In genomic region chr2:166553502-166554168, GRCm38 (mm10) we compare ENCODE assay signal across 8 mouse cellular contexts.
DNase-seq lines count a peak whose midpoint lies in the region; ATAC-seq and TF ChIP-seq lines count a peak whose summit lies in the region.

No protein-coding gene starts in this region.

- WGBS in limb, embryonic 14.5 days: 21% methylated on average over 18 of the region's 18 CpGs
- WGBS in neural tube, embryonic 15.5 days: 34% methylated on average over 18 of the region's 18 CpGs
- WGBS in forebrain, embryonic 12.5 days: 36% methylated on average over 18 of the region's 18 CpGs

- no peak overlapping the region for H3K9ac ChIP-seq in limb, embryonic 14.5 days (ENCODE audit: low read depth, low read length, severe bottlenecking)
- no peak overlapping the region for H3K9ac ChIP-seq in neural tube, embryonic 15.5 days (replicated peaks)
- H3K9ac ChIP-seq in forebrain, embryonic 12.5 days: no peak overlapping the region

- H3K27ac ChIP-seq in limb, embryonic 14.5 days (replicated peaks; ENCODE audit: low read depth, low read length): peak overlapping the region; percentile 58
- no peak overlapping the region for H3K27ac ChIP-seq in neural tube, embryonic 15.5 days (replicated peaks)
- no peak overlapping the region for H3K27ac ChIP-seq in forebrain, embryonic 12.5 days

- H3K27me3 ChIP-seq in limb, embryonic 14.5 days (ENCODE audit: control insufficient read depth, insufficient read depth, low read length): no peaks in the 10 kb centered on the region
- H3K27me3 ChIP-seq in neural tube, embryonic 15.5 days (replicated peaks): no peaks in the 10 kb centered on the region
- H3K27me3 ChIP-seq in forebrain, embryonic 12.5 days: peaks cover 23% of the 10 kb centered on the region

- H3K36me3 ChIP-seq in limb, embryonic 14.5 days (ENCODE audit: control insufficient read depth, insufficient read depth, low read length): no peaks in the 10 kb centered on the region
- H3K36me3 ChIP-seq in neural tube, embryonic 15.5 days: no peaks in the 10 kb centered on the region
- no peaks in the 10 kb centered on the region for H3K36me3 ChIP-seq in forebrain, embryonic 12.5 days (replicated peaks)

- peak; percentile 82 for ATAC-seq in erythroid progenitor cell, adult 5-6 weeks (replicated peaks; ENCODE audit: low FRiP score, poor library complexity, severe bottlenecking)
- ATAC-seq in limb, embryonic 14.5 days (ENCODE audit: low FRiP score, low read depth): peak; percentile 73
- no peak for ATAC-seq in neural tube, embryonic 15.5 days (ENCODE audit: low FRiP score)
- ATAC-seq in forebrain, embryonic 12.5 days (ENCODE audit: low FRiP score): no peak

- TF ChIP-seq POLR2A in limb, embryonic 14.5 days (IDR thresholded peaks at IDR 0.05; ENCODE audit: borderline replicate concordance, extremely low read depth, insufficient read depth, insufficient read length): no peak

- no peak overlapping the region for H3K4me3 ChIP-seq in limb, embryonic 14.5 days (replicated peaks; ENCODE audit: low read length)
- H3K4me3 ChIP-seq in neural tube, embryonic 15.5 days (replicated peaks): no peak overlapping the region
- H3K4me3 ChIP-seq in forebrain, embryonic 12.5 days (replicated peaks): no peak overlapping the region

- peaks cover 9% of the 10 kb centered on the region; the same call in 1 of the 2 replicates for H3K4me1 ChIP-seq in limb, embryonic 14.5 days (ENCODE audit: control insufficient read depth, insufficient read depth, low read length)
- peaks cover 41% of the 10 kb centered on the region for H3K4me1 ChIP-seq in neural tube, embryonic 15.5 days
- peaks cover 54% of the 10 kb centered on the region for H3K4me1 ChIP-seq in forebrain, embryonic 12.5 days

- peak overlapping the region; percentile 3; the same call in 1 of the 2 replicates for H3K4me2 ChIP-seq in limb, embryonic 14.5 days (replicated peaks; ENCODE audit: low read depth, low read length, severe bottlenecking)
- 0 out of 2 replicates have a peak overlapping the region, but pooled peaks have one; percentile 7 for H3K4me2 ChIP-seq in neural tube, embryonic 15.5 days
- no peak overlapping the region for H3K4me2 ChIP-seq in forebrain, embryonic 12.5 days

- H3K9me3 ChIP-seq in limb, embryonic 14.5 days (ENCODE audit: control insufficient read depth, low read length): no peaks in the 10 kb centered on the region
- H3K9me3 ChIP-seq in neural tube, embryonic 15.5 days (replicated peaks): no peaks in the 10 kb centered on the region
- H3K9me3 ChIP-seq in forebrain, embryonic 12.5 days: no peaks in the 10 kb centered on the region

- peak; percentile 47 for DNase-seq in 416B (ENCODE audit: low read depth)
- DNase-seq in ES-CJ7 (ENCODE audit: low read depth, low spot score): peak; percentile 73
- peak; percentile 61 for DNase-seq in limb, embryonic 14.5 days (ENCODE audit: low spot score)
- DNase-seq in cerebellum, adult 11-12 months: no peak
- no peak for DNase-seq in gastrocnemius, adult 18-20 months (ENCODE audit: low spot score)

Comparison
In these comparisons a context has a peak if more than half of its experiments do, and no peak if none do; other contexts are left out.
1. DNase-seq: peak in 416B (single experiment), ES-CJ7 (single experiment) and limb, embryonic 14.5 days (single experiment); none in cerebellum, adult 11-12 months (single experiment) and gastrocnemius, adult 18-20 months (single experiment).
2. ATAC-seq: peak in erythroid progenitor cell, adult 5-6 weeks (single experiment) and limb, embryonic 14.5 days (single experiment); none in neural tube, embryonic 15.5 days (single experiment) and forebrain, embryonic 12.5 days (single experiment).